Mouse (Mus musculus) thymus, adult 2 months (tissue): Measurements from ENCODE around the gene Arhgef9.

ENCODE experiments used
- CTCF ChIP-seq: fragments of 200-500 bp; IDR thresholded peaks from 2 replicates; pipeline ENCODE4 v1.5.1; 2012; ENCODE audit warnings: mild to moderate bottlenecking, control low read depth, low read length, moderate library complexity, borderline replicate concordance; ENCODE audit not compliant: control insufficient read depth, poor library complexity, insufficient read depth; ENCODE audit errors: extremely low read depth
- POLR2A ChIP-seq: fragments of 200-500 bp; IDR thresholded peaks from 2 replicates; pipeline ENCODE4 v1.6.1; 2012; ENCODE audit warnings: mild to moderate bottlenecking, low read length, control low read depth, moderate library complexity; ENCODE audit not compliant: control insufficient read depth, poor library complexity, insufficient read depth; ENCODE audit errors: extremely low read depth

DNA sequence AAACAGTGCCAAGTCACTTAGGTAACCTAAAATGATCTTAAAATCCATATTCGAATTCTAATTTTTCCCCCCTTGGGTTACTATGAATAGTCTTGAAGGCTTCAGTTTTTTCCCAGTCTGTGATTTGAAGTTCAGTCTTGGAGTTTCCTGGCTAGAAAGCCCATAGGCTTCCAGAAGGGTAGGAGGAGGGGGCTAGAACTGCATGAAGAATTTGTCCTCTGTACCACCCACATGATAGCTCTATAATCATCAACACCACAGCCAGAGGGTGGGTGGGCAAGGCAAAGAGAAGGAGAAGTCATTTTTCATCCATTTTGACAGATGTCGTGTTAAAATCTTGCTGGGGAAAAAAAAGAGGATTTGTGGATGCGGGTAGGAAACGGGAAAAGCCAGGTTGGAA, 58.0 kb downstream of the Arhgef9 start:
- TF ChIP-seq CTCF (no peak), POLR2A (no peak)
